Mouse (Mus musculus) hindbrain, embryonic 16.5 days (tissue): Measurements from ENCODE around the gene Mavs. TPM values are rescaled to one million over a fixed set of nuclear protein-coding genes. Genes with fewer than 3 reads are reported as not detected.

Experiments
- ATAC-seq: fragments of 200-750 bp; cut with Nextera tagmentation; 2 replicates; pipeline ENCODE4 v1.8.0; 2017; ENCODE audit warnings: moderate TSS enrichment, moderate library complexity
- H3K27ac ChIP-seq: fragments of 300-500 bp; sonication (generic); 2 replicates; pipeline ENCODE4 v1.5.1; 2014; ENCODE audit warnings: low read depth, mild to moderate bottlenecking, control low read depth, low read length, moderate library complexity
- H3K27me3 ChIP-seq: fragments of 300-500 bp; sonication (generic); replicated peaks from 2 replicates; pipeline ENCODE4 v1.6.1; 2014; ENCODE audit warnings: low read length; ENCODE audit not compliant: control insufficient read depth, insufficient read depth
- H3K36me3 ChIP-seq: fragments of 300-500 bp; sonication (generic); 2 replicates; pipeline ENCODE4 v1.6.1; 2014; ENCODE audit warnings: mild to moderate bottlenecking, low read length, moderate library complexity, mixed read lengths; ENCODE audit not compliant: control insufficient read depth, insufficient read depth
- H3K4me1 ChIP-seq: fragments of 300-500 bp; sonication (generic); 2 replicates; pipeline ENCODE4 v1.6.1; 2014; ENCODE audit warnings: low read depth, low read length; ENCODE audit not compliant: control insufficient read depth, insufficient read depth
- H3K4me2 ChIP-seq: fragments of 300-500 bp; sonication (generic); 2 replicates; pipeline ENCODE4 v1.6.1; 2014; ENCODE audit warnings: mild to moderate bottlenecking, low read length, control low read depth, moderate library complexity
- H3K4me3 ChIP-seq: fragments of 300-500 bp; sonication (generic); 2 replicates; pipeline ENCODE4 v1.5.1; 2014; ENCODE audit warnings: mild to moderate bottlenecking, low read length, control low read depth, moderate library complexity
- H3K9ac ChIP-seq: fragments of 300-500 bp; sonication (generic); 2 replicates; pipeline ENCODE4 v1.6.1; 2014; ENCODE audit warnings: low read depth, mild to moderate bottlenecking, control low read depth, low read length, moderate library complexity
- H3K9me3 ChIP-seq: fragments of 300-500 bp; sonication (generic); 2 replicates; pipeline ENCODE4 v1.6.1; 2014; ENCODE audit warnings: mild to moderate bottlenecking, low read length, moderate library complexity; ENCODE audit not compliant: control insufficient read depth
- WGBS: fragments of 180-500 bp; shearing (Covaris S2); extraction: QIAGEN DNeasy Blood & Tissue Kit; methylation state at CpG from one replicate; pipeline ENCODE4 v1.1.7; 2014; 5-methylcytosine and 5-hydroxymethylcytosine counted together
- polyA plus RNA-seq: library from polyadenylated mRNA; unstranded; fragments of >200 nt; fragmentation: Nextera tagmentation; extraction: Ambion mirVana; gene quantifications from 2 replicates; pipeline ENCODE4 v1.2.1, GENCODE M21; 2015

The Mavs gene
- polyA plus RNA-seq, 1 experiment from 2014 or later: 8.9 TPM

DNA sequence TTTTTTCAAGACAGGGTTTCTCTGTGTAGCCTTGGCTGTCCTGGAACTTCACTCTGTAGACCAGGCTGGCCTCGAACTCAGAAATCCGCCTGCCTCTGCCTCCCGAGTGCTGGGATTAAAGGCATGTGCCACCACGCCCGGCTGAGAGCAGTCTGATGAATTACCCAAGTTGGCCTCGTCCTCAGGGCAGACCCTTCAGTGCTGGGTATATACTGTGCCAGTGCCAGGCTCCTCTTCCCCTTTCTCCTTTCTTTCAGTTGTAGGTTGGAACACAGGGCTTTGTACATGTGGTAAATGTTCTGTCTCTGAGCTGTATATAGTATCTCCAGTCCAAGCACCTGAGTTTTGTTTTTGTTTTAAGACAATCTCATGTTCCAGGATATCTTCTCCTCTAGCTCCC is 30.2 kb downstream of the Mavs start:
- H3K27ac ChIP-seq: no peak overlapping the region
- H3K4me2 ChIP-seq: peak overlapping the region; percentile 92
- 80% methylated on average over 6 of the region's 6 CpGs for WGBS
- no peak overlapping the region for H3K4me3 ChIP-seq
- H3K36me3 ChIP-seq: no peaks in the 10 kb centered on the region
- no peaks in the 10 kb centered on the region for H3K27me3 ChIP-seq
- H3K9me3 ChIP-seq: no peaks in the 10 kb centered on the region
- ATAC-seq: no peak
- H3K4me1 ChIP-seq: peaks cover 12% of the 10 kb centered on the region
- H3K9ac ChIP-seq: no peak overlapping the region

DNA sequence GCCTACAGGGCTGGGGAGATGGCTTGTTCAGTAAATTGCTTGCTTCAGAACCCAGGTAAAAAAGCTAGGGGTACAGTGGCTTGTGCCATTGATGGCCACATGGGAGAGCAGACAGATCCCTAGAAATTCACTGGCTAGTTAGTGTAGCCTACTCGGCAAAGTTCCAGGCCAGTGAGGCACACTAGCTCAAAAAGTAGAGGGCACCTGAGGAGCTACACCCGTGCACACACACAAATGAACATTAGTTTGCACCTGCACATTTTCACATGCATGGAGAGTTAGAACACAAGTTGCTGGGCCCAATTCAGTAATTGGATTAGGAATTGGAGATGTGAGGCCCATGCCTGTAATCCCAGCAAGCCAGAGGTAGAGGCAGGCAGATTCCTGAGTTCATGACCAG is 31.2 kb downstream of the Mavs start:
- Histone ChIP-seq H3K4me2 (no peak overlapping the region), H3K9ac (no peak overlapping the region), H3K27me3 (no peaks in the 10 kb centered on the region), H3K4me3 (no peak overlapping the region), H3K9me3 (no peaks in the 10 kb centered on the region), H3K27ac (no peak overlapping the region), H3K36me3 (no peaks in the 10 kb centered on the region), H3K4me1 (peaks cover 12% of the 10 kb centered on the region)
- WGBS: 80% methylated on average over 2 of the region's 2 CpGs
- ATAC-seq: no peak

DNA sequence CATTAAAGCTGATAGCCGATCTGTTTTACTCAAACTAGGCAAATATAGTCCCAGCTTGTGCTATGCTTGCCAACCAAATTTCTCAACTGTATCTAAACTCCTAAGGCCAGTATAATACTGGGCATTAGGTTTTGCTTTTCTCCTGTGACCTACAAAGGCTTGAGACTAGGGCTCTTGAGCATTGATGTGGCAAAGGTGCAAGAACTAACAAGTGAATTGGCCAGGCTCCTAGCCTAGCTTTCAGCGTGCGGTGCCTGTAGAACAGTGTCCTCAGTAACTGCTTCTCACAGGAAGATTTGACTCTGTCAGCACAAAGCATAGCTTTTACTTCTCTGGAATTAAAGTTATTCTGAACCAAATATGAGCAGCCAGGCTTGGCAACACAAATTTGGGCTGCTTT is 41.6 kb downstream of the Mavs start:
- no peak overlapping the region for H3K4me2 ChIP-seq
- WGBS: 94% methylated on average over 3 of the region's 3 CpGs

DNA sequence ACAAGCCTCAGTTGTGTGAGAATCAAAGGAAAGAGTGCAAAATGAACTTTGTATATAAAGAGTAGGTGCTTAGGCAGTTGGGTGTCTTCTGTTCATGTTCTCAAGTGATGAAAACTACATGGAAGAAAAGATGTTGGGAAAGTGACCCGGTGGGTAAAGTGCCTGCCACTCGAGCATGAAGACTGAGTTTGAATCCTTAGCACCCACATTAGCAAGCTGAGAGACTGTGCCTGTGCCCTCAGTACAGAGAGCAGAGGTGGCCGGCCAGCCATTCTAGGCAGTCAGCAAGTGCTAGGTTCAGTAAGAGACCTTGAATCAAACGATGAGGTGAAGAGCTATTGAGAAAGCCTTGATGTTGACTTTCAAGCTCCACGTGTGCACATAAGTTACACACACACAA is 42.9 kb downstream of the Mavs start:
- Histone ChIP-seq H3K4me3 (no peak overlapping the region), H3K4me2 (no peak overlapping the region), H3K4me1 (no peaks in the 10 kb centered on the region), H3K9me3 (no peaks in the 10 kb centered on the region), H3K36me3 (peaks cover 19% of the 10 kb centered on the region), H3K27ac (no peak overlapping the region), H3K9ac (no peak overlapping the region), H3K27me3 (no peaks in the 10 kb centered on the region)
- WGBS: 89% methylated on average over 5 of the region's 5 CpGs
- ATAC-seq: no peak

More for the DNA sequence above, 41.6 kb downstream of the Mavs start:
- no peak for ATAC-seq
- Histone ChIP-seq H3K9ac (no peak overlapping the region), H3K36me3 (peaks cover 19% of the 10 kb centered on the region), H3K4me1 (no peaks in the 10 kb centered on the region), H3K4me3 (no peak overlapping the region), H3K27ac (no peak overlapping the region), H3K27me3 (no peaks in the 10 kb centered on the region), H3K9me3 (no peaks in the 10 kb centered on the region)

DNA sequence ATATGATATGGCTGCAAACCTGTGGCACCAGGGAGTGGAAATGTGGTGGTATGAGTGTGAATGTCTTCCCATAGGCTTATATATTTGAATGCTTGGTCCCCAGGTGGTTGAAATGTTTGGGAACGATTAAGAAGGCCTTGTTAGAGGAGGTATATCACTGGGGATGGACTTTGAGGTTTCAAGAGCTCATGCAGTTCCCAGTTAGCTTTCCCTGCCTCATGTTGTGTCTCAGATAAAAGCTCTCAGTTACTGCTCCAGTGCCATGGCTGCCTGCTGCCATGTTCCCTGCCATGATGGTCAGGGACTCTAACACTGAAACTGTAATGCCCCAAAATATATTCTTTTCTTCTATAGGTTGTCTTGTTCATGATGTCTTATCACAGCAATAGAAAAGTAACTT is 47.7 kb downstream of the Mavs start:
- no peak overlapping the region for H3K4me3 ChIP-seq
- no peaks in the 10 kb centered on the region for H3K27me3 ChIP-seq
- ATAC-seq: no peak
- H3K4me1 ChIP-seq: no peaks in the 10 kb centered on the region
- H3K27ac ChIP-seq: no peak overlapping the region
- no peaks in the 10 kb centered on the region for H3K9me3 ChIP-seq
- no peak overlapping the region for H3K4me2 ChIP-seq
- H3K36me3 ChIP-seq: peaks cover 9% of the 10 kb centered on the region
- WGBS: 100% methylated on average over 1 of the region's 1 CpGs
- no peak overlapping the region for H3K9ac ChIP-seq

DNA sequence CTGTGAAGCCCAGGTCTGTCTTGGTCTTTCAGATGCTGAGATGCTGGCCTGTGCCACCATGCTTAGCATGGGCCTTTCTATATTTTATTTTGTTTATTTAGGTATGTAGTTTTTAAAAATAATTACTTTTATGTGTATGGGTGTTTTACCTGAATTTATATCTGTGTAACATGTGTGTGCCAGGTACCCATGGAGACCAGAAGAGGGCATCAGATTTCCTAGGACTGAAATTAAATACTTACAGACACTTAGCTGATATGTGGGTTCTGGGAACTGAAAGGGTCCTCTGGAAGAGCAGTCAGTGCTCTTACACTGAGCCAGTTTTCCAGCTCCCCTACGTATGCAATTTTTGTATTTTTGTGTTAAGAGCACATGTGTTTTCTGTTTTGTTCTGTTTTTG is 52.4 kb downstream of the Mavs start:
- H3K36me3 ChIP-seq: peaks cover 8% of the 10 kb centered on the region
- WGBS: 73% methylated on average over 1 of the region's 1 CpGs

DNA sequence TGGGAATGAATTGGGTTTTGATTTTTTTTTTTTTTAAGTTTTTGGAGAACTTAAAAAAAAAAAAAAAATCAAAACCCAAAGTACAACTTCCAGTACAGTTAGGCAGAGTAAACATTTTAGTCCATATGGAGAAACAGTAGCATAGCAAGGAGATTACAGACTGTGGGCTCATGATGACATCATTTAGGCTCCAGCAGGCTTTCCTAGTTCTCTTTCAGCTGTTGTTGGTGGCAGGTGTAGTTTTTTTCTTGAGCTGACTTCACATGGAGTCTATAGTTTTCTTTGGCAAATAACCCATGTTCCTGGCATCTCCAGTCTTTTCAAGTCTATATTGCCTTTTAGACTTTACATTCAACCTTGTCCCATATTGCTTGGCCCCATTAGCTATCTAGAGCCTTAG is 56.8 kb downstream of the Mavs start:
- no peak for ATAC-seq
- H3K4me2 ChIP-seq: no peak overlapping the region
- no peaks in the 10 kb centered on the region for H3K9me3 ChIP-seq
- peaks cover 24% of the 10 kb centered on the region for H3K36me3 ChIP-seq
- no peak overlapping the region for H3K9ac ChIP-seq
- no peaks in the 10 kb centered on the region for H3K4me1 ChIP-seq
- no peak overlapping the region for H3K4me3 ChIP-seq
- H3K27ac ChIP-seq: no peak overlapping the region
- no peaks in the 10 kb centered on the region for H3K27me3 ChIP-seq

More for the DNA sequence above, 52.4 kb downstream of the Mavs start:
- Histone ChIP-seq H3K4me3 (no peak overlapping the region), H3K9ac (no peak overlapping the region), H3K9me3 (no peaks in the 10 kb centered on the region), H3K27ac (no peak overlapping the region), H3K4me1 (no peaks in the 10 kb centered on the region), H3K27me3 (no peaks in the 10 kb centered on the region), H3K4me2 (no peak overlapping the region)
- ATAC-seq: no peak

DNA sequence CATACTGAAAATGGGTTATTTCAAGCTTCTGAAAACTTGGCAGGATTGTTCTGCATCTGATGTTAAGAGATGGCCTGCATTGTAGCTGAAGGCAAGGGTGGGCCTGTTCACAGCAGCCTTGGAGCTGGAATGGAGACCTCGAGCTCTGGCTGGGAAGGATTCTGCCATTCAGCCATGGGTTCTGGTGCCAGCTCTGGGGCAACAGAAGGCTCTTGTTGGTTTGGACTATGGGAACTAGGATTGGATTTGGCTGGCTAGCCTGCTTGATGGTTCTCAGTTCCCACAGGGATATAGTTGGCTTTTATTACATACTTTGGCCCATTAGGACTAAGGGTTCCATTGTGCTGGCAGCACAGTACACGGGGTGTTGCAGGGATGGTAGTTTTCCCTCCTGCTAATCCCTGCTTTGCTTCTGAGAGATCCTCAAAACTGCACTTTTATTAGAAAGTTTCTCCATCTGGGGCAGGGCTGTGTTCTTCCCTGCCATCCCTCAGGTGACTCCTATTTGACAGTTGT is 62.9 kb downstream of the Mavs start:
- no peak; the same call in 1 of the 2 replicates for ATAC-seq
- Histone ChIP-seq H3K9me3 (no peaks in the 10 kb centered on the region), H3K9ac (no peak overlapping the region), H3K4me2 (no peak overlapping the region), H3K4me1 (no peaks in the 10 kb centered on the region), H3K27me3 (no peaks in the 10 kb centered on the region), H3K27ac (no peak overlapping the region), H3K4me3 (no peak overlapping the region), H3K36me3 (peaks cover 29% of the 10 kb centered on the region)
- WGBS: 83% methylated on average over 2 of the region's 2 CpGs
